Mouse (Mus musculus): Measurements from ENCODE around the gene Gm10037. TPM values are rescaled to one million over a fixed set of nuclear protein-coding genes. Genes with fewer than 3 reads are reported as not detected.
"Not testable (repeated sequence)": the region's sequence is repeated elsewhere in the genome, so short reads cannot be mapped to it uniquely, and the experiment has no call there.

Gene Gm10037
- polyA plus RNA-seq, 1 experiment from 2014 or later: 3.5 TPM

DNA sequence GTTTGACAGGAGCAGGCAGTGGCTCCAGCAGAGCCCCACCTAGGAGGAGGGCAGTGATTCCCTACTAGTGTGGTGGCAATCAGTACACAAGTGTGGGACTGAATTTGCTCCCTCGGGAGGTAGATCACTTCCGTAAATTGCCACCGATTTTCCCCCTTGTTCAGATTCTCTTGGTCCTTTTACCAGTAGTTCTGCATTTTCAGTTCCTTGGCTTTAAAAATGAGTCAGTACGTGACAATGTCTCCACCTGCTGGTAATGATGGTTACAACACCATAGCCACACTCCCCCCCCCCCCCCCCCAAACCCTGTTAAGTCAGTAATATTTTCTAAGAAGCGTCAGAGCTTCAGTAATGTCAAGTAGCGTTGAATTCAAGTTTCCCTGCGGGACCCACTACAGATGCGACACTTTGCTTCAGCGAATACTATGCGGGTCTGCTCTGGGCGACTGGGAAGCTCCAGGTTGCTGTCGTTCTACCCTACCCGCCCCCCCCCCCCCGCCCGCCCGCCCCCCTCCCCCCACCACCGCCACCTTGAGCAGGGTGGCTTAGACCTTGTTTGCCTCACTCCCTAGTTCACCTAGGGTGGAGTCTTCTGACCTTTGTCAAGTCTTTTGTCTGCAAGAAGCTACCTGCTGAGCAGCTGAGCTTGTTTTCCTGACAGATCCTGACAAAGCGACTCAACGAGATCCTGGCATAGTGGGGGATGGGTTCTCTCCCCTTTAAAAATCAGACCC lies 13.4 kb downstream of the Gm10037 start:
- H3K27me3 ChIP-seq: no peaks in the 10 kb centered on the region
- H3K4me1 ChIP-seq (replicated peaks): no peaks in the 10 kb centered on the region
- H3K36me3 ChIP-seq: no peaks in the 10 kb centered on the region
- no peak overlapping the region for H3K27ac ChIP-seq
- peak overlapping the region; percentile 43 for H3K4me3 ChIP-seq (replicated peaks)
- peak; percentile 56; the same call in 1 of the 2 replicates for ATAC-seq (ENCODE audit: insufficient number of reproducible peaks, insufficient read depth, low FRiP score, low TSS enrichment, low read depth)
- peak overlapping the region; percentile 50 for H3K9ac ChIP-seq (replicated peaks)
- WGBS: under 1% methylated on average over 13 of the region's 19 CpGs
- peak overlapping the region; percentile 63 for H3K4me2 ChIP-seq
- H3K9me3 ChIP-seq: no peaks in the 10 kb centered on the region

GRCm38 (mm10) chr13:67844853-67845194 lies 13.9 kb downstream of the Gm10037 start:
- WGBS: 26% methylated on average over 8 of the region's 8 CpGs
- H3K4me3 ChIP-seq (replicated peaks): peak overlapping the region; percentile 43
- H3K36me3 ChIP-seq: no peaks in the 10 kb centered on the region
- H3K27ac ChIP-seq: no peak overlapping the region
- no peaks in the 10 kb centered on the region for H3K27me3 ChIP-seq
- H3K4me1 ChIP-seq (replicated peaks): no peaks in the 10 kb centered on the region
- no peaks in the 10 kb centered on the region for H3K9me3 ChIP-seq
- H3K9ac ChIP-seq (replicated peaks): no peak overlapping the region; the same call in 1 of the 2 replicates
- H3K4me2 ChIP-seq: peak overlapping the region; percentile 63
- ATAC-seq (ENCODE audit: insufficient number of reproducible peaks, insufficient read depth, low FRiP score, low TSS enrichment, low read depth): no peak

- H3K4me2 ChIP-seq: no peak overlapping the region
- H3K27me3 ChIP-seq: no peaks in the 10 kb centered on the region
- ATAC-seq (ENCODE audit: insufficient number of reproducible peaks, insufficient read depth, low FRiP score, low TSS enrichment, low read depth): no peak
- no peaks in the 10 kb centered on the region for H3K9me3 ChIP-seq
- H3K27ac ChIP-seq: no peak overlapping the region
- WGBS: 83% methylated on average over 3 of the region's 3 CpGs
- H3K9ac ChIP-seq (replicated peaks): no peak overlapping the region
- no peaks in the 10 kb centered on the region for H3K4me1 ChIP-seq (replicated peaks)
- no peak overlapping the region for H3K4me3 ChIP-seq (replicated peaks)
- no peaks in the 10 kb centered on the region for H3K36me3 ChIP-seq
Measured at GRCm38 (mm10) chr13:67850361-67850760, 19.5 kb downstream of the Gm10037 start.

GRCm38 (mm10) chr13:67853130-67853529 lies 22.2 kb downstream of the Gm10037 start:
- Histone ChIP-seq H3K4me3 (replicated peaks) (no peak overlapping the region), H3K27ac (no peak overlapping the region), H3K36me3 (no peaks in the 10 kb centered on the region), H3K27me3 (no peaks in the 10 kb centered on the region), H3K9me3 (no peaks in the 10 kb centered on the region), H3K9ac (replicated peaks) (no peak overlapping the region), H3K4me2 (no peak overlapping the region), H3K4me1 (replicated peaks) (no peaks in the 10 kb centered on the region)
- ATAC-seq (ENCODE audit: insufficient number of reproducible peaks, insufficient read depth, low FRiP score, low TSS enrichment, low read depth): no peak
- 60% methylated on average over 6 of the region's 6 CpGs for WGBS

- WGBS: 93% methylated on average over 2 of the region's 2 CpGs
- Histone ChIP-seq H3K27me3 (no peaks in the 10 kb centered on the region), H3K9me3 (no peaks in the 10 kb centered on the region), H3K36me3 (no peaks in the 10 kb centered on the region), H3K27ac (no peak overlapping the region), H3K4me1 (replicated peaks) (no peaks in the 10 kb centered on the region), H3K4me2 (no peak overlapping the region), H3K9ac (replicated peaks) (no peak overlapping the region), H3K4me3 (replicated peaks) (no peak overlapping the region)
- no peak for ATAC-seq (ENCODE audit: insufficient number of reproducible peaks, insufficient read depth, low FRiP score, low TSS enrichment, low read depth)
Measured at GRCm38 (mm10) chr13:67853983-67854382, 23.1 kb downstream of the Gm10037 start.

DNA sequence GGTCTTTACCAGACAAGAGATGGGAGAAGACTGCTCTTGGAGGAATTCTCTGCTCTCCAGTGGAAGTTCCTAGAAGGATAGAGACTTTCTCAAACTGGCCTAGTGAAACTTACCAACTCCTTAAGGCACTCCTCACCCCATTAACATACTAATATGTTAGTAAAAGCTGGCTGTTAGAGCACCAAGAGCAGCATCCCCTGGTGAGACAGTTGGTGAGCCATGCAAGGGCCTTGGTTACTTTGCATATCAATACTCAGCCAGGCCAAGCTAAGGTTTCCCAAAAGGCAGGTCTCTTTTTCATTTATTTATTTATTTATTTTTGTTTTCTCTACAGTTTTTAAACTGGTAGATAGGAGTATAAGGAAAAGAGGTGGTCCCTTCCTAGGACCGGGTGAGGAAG lies 26.4 kb downstream of the Gm10037 start:
- Histone ChIP-seq H3K36me3 (no peaks in the 10 kb centered on the region), H3K4me3 (replicated peaks) (no peak overlapping the region), H3K4me2 (no peak overlapping the region), H3K27me3 (no peaks in the 10 kb centered on the region), H3K9ac (replicated peaks) (no peak overlapping the region), H3K27ac (no peak overlapping the region), H3K4me1 (replicated peaks) (no peaks in the 10 kb centered on the region), H3K9me3 (no peaks in the 10 kb centered on the region)
- ATAC-seq (ENCODE audit: insufficient number of reproducible peaks, insufficient read depth, low FRiP score, low TSS enrichment, low read depth): no peak
- 22% methylated on average over 1 of the region's 1 CpGs for WGBS

DNA sequence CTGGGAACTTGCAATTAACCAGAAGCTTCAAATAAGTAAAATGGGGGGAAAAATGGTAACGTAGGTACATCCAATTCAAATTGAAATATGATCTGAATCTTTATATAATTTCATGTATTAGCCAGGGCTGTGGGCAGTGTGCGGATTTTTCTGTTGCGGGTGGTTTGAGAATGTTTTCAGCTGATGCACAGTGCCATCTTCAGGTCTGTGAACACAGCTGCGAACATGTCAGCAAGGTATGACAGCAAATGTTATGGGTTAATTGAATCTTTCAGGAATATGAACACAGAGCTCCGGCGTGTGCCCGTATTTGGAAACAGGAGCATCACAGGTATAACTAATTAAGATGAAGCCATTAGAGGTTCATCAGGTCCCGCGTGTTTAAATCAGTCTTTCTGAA lies 31.6 kb downstream of the Gm10037 start:
- no peak for ATAC-seq (ENCODE audit: insufficient number of reproducible peaks, insufficient read depth, low FRiP score, low TSS enrichment, low read depth)
- 82% methylated on average over 9 of the region's 9 CpGs for WGBS
- Histone ChIP-seq H3K4me1 (replicated peaks) (no peaks in the 10 kb centered on the region), H3K27me3 (no peaks in the 10 kb centered on the region), H3K9ac (replicated peaks) (no peak overlapping the region), H3K4me2 (no peak overlapping the region), H3K36me3 (no peaks in the 10 kb centered on the region), H3K27ac (no peak overlapping the region), H3K9me3 (no peaks in the 10 kb centered on the region), H3K4me3 (replicated peaks) (no peak overlapping the region)

DNA sequence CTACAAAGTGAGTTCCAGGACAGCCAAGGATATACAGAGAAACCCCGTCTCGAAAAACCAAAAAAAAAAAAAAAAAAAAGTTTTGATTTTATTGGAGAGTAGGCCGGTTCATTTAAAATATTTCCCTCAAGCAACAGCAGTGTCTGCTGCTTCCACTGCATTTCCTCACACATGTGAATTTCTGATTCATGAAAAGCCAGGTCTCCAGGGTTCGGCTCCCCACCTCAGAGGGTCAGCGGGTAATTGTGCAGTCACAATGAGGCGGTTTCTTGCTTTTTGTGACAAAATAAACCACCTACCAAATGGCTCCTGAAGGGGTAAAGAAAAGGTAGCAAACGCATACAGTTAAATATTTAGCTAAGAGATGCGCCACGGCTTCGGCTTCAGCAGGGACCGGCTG lies 32.1 kb downstream of the Gm10037 start, which contains the start of gene BC048507:
Gene BC048507, plus strand, starts transcription at position 301 of the 400 bp plus-strand sequence.
- Histone ChIP-seq H3K36me3 (no peaks in the 10 kb centered on the region), H3K27me3 (no peaks in the 10 kb centered on the region), H3K4me3 (replicated peaks) (no peak within 1 kb of the TSS), H3K4me1 (replicated peaks) (no peaks in the 10 kb centered on the region), H3K9ac (replicated peaks) (no peak within 1 kb of the TSS), H3K4me2 (no peak within 1 kb of the TSS), H3K9me3 (no peaks in the 10 kb centered on the region), H3K27ac (no peak within 1 kb of the TSS)
- ATAC-seq (ENCODE audit: insufficient number of reproducible peaks, insufficient read depth, low FRiP score, low TSS enrichment, low read depth): no peak
- 74% methylated on average over 11 of the region's 11 CpGs for WGBS

- H3K4me1 ChIP-seq (replicated peaks): no peaks in the 10 kb centered on the region
- no peak overlapping the region for H3K4me3 ChIP-seq (replicated peaks)
- H3K36me3 ChIP-seq: no peaks in the 10 kb centered on the region
- 39% methylated on average over 5 of the region's 5 CpGs for whole genome bisulfite sequencing
- ATAC-seq (ENCODE audit: insufficient number of reproducible peaks, insufficient read depth, low FRiP score, low TSS enrichment, low read depth): no peak
- no peak overlapping the region for H3K4me2 ChIP-seq
- no peak overlapping the region for H3K27ac ChIP-seq
- H3K27me3 ChIP-seq: no peaks in the 10 kb centered on the region
- H3K9ac ChIP-seq (replicated peaks): no peak overlapping the region
- no peaks in the 10 kb centered on the region for H3K9me3 ChIP-seq
Measured at GRCm38 (mm10) chr13:67864764-67865350, 34.0 kb downstream of the Gm10037 start.

DNA sequence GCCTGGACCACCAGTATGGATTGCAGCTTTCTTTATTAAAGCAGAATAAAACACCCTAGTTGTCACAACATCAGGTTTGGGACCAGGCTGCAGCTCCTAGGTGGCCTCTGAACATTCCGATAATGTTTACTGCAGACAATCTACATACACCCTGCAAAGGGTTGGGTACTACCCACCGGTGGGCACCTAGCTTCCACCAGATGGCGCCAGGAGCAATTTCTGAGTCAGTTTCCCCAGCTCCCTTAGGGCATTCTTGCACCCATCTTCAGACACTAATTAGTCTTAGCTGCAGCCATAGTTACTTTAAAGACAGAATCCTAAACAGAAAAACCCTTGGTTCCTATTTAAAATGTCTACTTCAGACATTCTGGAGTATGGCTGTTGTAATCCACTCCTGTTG lies 37.0 kb downstream of the Gm10037 start:
- H3K27me3 ChIP-seq: no peaks in the 10 kb centered on the region
- WGBS: 28% methylated on average over 3 of the region's 3 CpGs
- no peak for ATAC-seq (ENCODE audit: insufficient number of reproducible peaks, insufficient read depth, low FRiP score, low TSS enrichment, low read depth)

GRCm38 (mm10) chr13:67876049-67876698 lies 45.3 kb downstream of the Gm10037 start:
- H3K4me2 ChIP-seq; H3K36me3 ChIP-seq; H3K27me3 ChIP-seq; H3K9ac ChIP-seq (replicated peaks); ATAC-seq (ENCODE audit: insufficient number of reproducible peaks, insufficient read depth, low FRiP score, low TSS enrichment, low read depth); H3K9me3 ChIP-seq; H3K4me1 ChIP-seq (replicated peaks); H3K4me3 ChIP-seq (replicated peaks); H3K27ac ChIP-seq: not testable (repeated sequence)
- WGBS: 41% methylated on average over 7 of the region's 12 CpGs

More for the DNA sequence above, 37.0 kb downstream of the Gm10037 start:
- no peak overlapping the region for H3K9ac ChIP-seq (replicated peaks)
- no peak overlapping the region for H3K4me3 ChIP-seq (replicated peaks)
- H3K36me3 ChIP-seq: no peaks in the 10 kb centered on the region
- H3K27ac ChIP-seq: no peak overlapping the region
- no peak overlapping the region for H3K4me2 ChIP-seq
- H3K9me3 ChIP-seq: no peaks in the 10 kb centered on the region
- no peaks in the 10 kb centered on the region for H3K4me1 ChIP-seq (replicated peaks)

Data from limb, embryonic 12.5 days (tissue).